ENCODE assay signal across 9 mouse cellular contexts in the genomic region with DNA sequence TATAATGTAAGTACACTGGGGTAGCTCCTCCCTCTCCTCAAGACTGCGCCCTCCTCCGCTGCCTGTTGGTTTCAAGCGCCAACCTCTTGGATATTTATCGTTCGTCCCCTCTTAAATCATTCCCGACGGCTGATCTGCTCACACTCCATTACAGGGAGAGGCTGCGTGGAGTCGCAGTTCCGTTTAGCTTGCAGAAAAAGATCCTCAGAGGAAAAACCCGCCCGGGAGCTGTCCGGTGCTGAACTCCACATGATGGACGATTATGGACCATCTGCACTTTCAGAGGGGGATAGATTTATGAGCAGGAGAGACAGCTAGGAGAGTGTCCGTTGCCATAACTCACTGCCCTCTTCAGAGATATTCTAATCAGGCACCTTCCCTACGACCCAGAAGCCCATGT.
DNase-seq lines count a peak whose midpoint lies in the region; ATAC-seq and TF ChIP-seq lines count a peak whose summit lies in the region.
"Had no signal": no experiment of that assay in that cellular context is flagged by ENCODE, and none has a peak within 500 bp of the region (broad histone marks: within the 10 kb centered on the region; RNA-seq: fewer than 3 reads in every experiment).

No protein-coding gene starts in this region.

- H3K36me3 ChIP-seq in forebrain, embryonic 11.5 days (ENCODE audit: control insufficient read depth, insufficient read depth, low read length): no peaks in the 10 kb centered on the region
- no peaks in the 10 kb centered on the region for H3K36me3 ChIP-seq in forebrain, embryonic 12.5 days (replicated peaks)
- no peaks in the 10 kb centered on the region for H3K36me3 ChIP-seq in midbrain, embryonic 10.5 days
- H3K36me3 ChIP-seq in midbrain, postnatal 0 days (ENCODE audit: insufficient read depth, low read length): no peaks in the 10 kb centered on the region
- H3K36me3 ChIP-seq in neural tube, embryonic 11.5 days (ENCODE audit: control insufficient read depth, insufficient read depth, low read length): no peaks in the 10 kb centered on the region
- H3K36me3 ChIP-seq: stomach, embryonic 15.5 days had no signal

- no peaks in the 10 kb centered on the region for H3K27me3 ChIP-seq in forebrain, embryonic 11.5 days (ENCODE audit: control insufficient read depth, insufficient read depth, low read length)
- H3K27me3 ChIP-seq in forebrain, embryonic 12.5 days: peaks cover 19% of the 10 kb centered on the region
- peaks cover 7% of the 10 kb centered on the region for H3K27me3 ChIP-seq in midbrain, embryonic 10.5 days (ENCODE audit: low read depth, poor library complexity, severe bottlenecking)
- H3K27me3 ChIP-seq in midbrain, postnatal 0 days (ENCODE audit: insufficient read depth, low read length): no peaks in the 10 kb centered on the region
- no peaks in the 10 kb centered on the region for H3K27me3 ChIP-seq in neural tube, embryonic 11.5 days (ENCODE audit: control insufficient read depth, insufficient read depth, low read length)

- H3K4me3 ChIP-seq in forebrain, embryonic 11.5 days (ENCODE audit: low read depth, low read length): no peak overlapping the region
- H3K4me3 ChIP-seq in forebrain, embryonic 12.5 days (replicated peaks): no peak overlapping the region
- no peak overlapping the region for H3K4me3 ChIP-seq in midbrain, embryonic 10.5 days
- no peak overlapping the region for H3K4me3 ChIP-seq in midbrain, postnatal 0 days (ENCODE audit: low read depth, low read length)
- H3K4me3 ChIP-seq in neural tube, embryonic 11.5 days (ENCODE audit: low read depth, low read length): no peak overlapping the region
- H3K4me3 ChIP-seq: stomach, embryonic 15.5 days had no signal

- 13% methylated on average over 16 of the region's 16 CpGs for WGBS in forebrain, embryonic 11.5 days
- 15% methylated on average over 16 of the region's 16 CpGs for WGBS in forebrain, embryonic 12.5 days
- WGBS in midbrain, embryonic 10.5 days: 20% methylated on average over 16 of the region's 16 CpGs
- WGBS in midbrain, postnatal 0 days: 11% methylated on average over 16 of the region's 16 CpGs
- 7% methylated on average over 16 of the region's 16 CpGs for WGBS in neural tube, embryonic 11.5 days

- peak; percentile 72 for DNase-seq in forebrain, embryonic 11.5 days (ENCODE audit: low spot score)
- DNase-seq in midbrain, embryonic 10.5 days (ENCODE audit: low spot score): peak; percentile 46
- no peak for DNase-seq in midbrain, postnatal 0 days (ENCODE audit: low spot score)
- DNase-seq in forelimb bud, embryonic 11.5 days (ENCODE audit: low read depth, low spot score): peak; percentile 61
- peak; percentile 72 for DNase-seq in neural tube, embryonic 11.5 days (ENCODE audit: low spot score)
- DNase-seq in spleen, adult 18-20 months: no peak
- DNase-seq in left cerebral cortex, adult 8-10 months (ENCODE audit: low spot score in 2 of 2): no peak

- ATAC-seq in forebrain, embryonic 11.5 days (replicated peaks; ENCODE audit: low FRiP score): no peak
- no peak for ATAC-seq in forebrain, embryonic 12.5 days (ENCODE audit: low FRiP score)
- ATAC-seq in midbrain, postnatal 0 days (ENCODE audit: low FRiP score): no peak
- peak; percentile 61 for ATAC-seq in neural tube, embryonic 11.5 days (ENCODE audit: insufficient read depth, low FRiP score, low TSS enrichment)

- TF ChIP-seq CTCF in midbrain, postnatal 0 days (IDR thresholded peaks at IDR 0.05): no peak

- no peak overlapping the region for H3K27ac ChIP-seq in forebrain, embryonic 11.5 days (ENCODE audit: low read depth, low read length)
- no peak overlapping the region for H3K27ac ChIP-seq in forebrain, embryonic 12.5 days
- no peak overlapping the region for H3K27ac ChIP-seq in midbrain, embryonic 10.5 days (replicated peaks)
- H3K27ac ChIP-seq in midbrain, postnatal 0 days (ENCODE audit: low read depth, low read length): no peak overlapping the region
- H3K27ac ChIP-seq in neural tube, embryonic 11.5 days (ENCODE audit: low read depth, low read length): no peak overlapping the region; the same call in 1 of the 2 replicates
- H3K27ac ChIP-seq: stomach, embryonic 15.5 days had no signal

- H3K9ac ChIP-seq in forebrain, embryonic 11.5 days (ENCODE audit: low read length): no peak overlapping the region
- no peak overlapping the region for H3K9ac ChIP-seq in forebrain, embryonic 12.5 days
- no peak overlapping the region for H3K9ac ChIP-seq in midbrain, postnatal 0 days (replicated peaks; ENCODE audit: low read length, poor library complexity, severe bottlenecking)
- H3K9ac ChIP-seq in neural tube, embryonic 11.5 days (ENCODE audit: low read length): no peak overlapping the region
- H3K9ac ChIP-seq: stomach, embryonic 15.5 days had no signal

- H3K4me1 ChIP-seq in forebrain, embryonic 11.5 days (replicated peaks; ENCODE audit: control insufficient read depth, insufficient read depth, low read length): no peaks in the 10 kb centered on the region
- H3K4me1 ChIP-seq in forebrain, embryonic 12.5 days: peaks cover 14% of the 10 kb centered on the region; the same call in 1 of the 2 replicates
- H3K4me1 ChIP-seq in midbrain, embryonic 10.5 days: peaks cover 17% of the 10 kb centered on the region
- peaks cover 7% of the 10 kb centered on the region for H3K4me1 ChIP-seq in midbrain, postnatal 0 days (ENCODE audit: insufficient read depth, low read length)
- peaks cover 6% of the 10 kb centered on the region for H3K4me1 ChIP-seq in neural tube, embryonic 11.5 days (ENCODE audit: control insufficient read depth, insufficient read depth, low read length)
- H3K4me1 ChIP-seq: stomach, embryonic 15.5 days had no signal

- H3K9me3 ChIP-seq in forebrain, embryonic 11.5 days (ENCODE audit: control insufficient read depth, low read length): no peaks in the 10 kb centered on the region
- no peaks in the 10 kb centered on the region for H3K9me3 ChIP-seq in forebrain, embryonic 12.5 days
- H3K9me3 ChIP-seq in midbrain, embryonic 10.5 days (replicated peaks): no peaks in the 10 kb centered on the region
- H3K9me3 ChIP-seq in midbrain, postnatal 0 days (ENCODE audit: low read length): no peaks in the 10 kb centered on the region
- no peaks in the 10 kb centered on the region for H3K9me3 ChIP-seq in neural tube, embryonic 11.5 days (ENCODE audit: control insufficient read depth, low read length)
- H3K9me3 ChIP-seq: stomach, embryonic 15.5 days had no signal

- H3K4me2 ChIP-seq in forebrain, embryonic 11.5 days (ENCODE audit: low read depth, low read length, severe bottlenecking): no peak overlapping the region
- H3K4me2 ChIP-seq in forebrain, embryonic 12.5 days: no peak overlapping the region
- H3K4me2 ChIP-seq in midbrain, postnatal 0 days (ENCODE audit: low read depth, low read length, poor library complexity, severe bottlenecking): no peak overlapping the region
- no peak overlapping the region for H3K4me2 ChIP-seq in neural tube, embryonic 11.5 days (ENCODE audit: low read depth)
- H3K4me2 ChIP-seq: stomach, embryonic 15.5 days had no signal

Comparison
In these comparisons a context has a peak if more than half of its experiments do, and no peak if none do; other contexts are left out.
1. DNase-seq: peak in forebrain, embryonic 11.5 days (single experiment), midbrain, embryonic 10.5 days (single experiment), forelimb bud, embryonic 11.5 days (single experiment) and neural tube, embryonic 11.5 days (single experiment); none in midbrain, postnatal 0 days (single experiment), spleen, adult 18-20 months (0 of 2) and left cerebral cortex, adult 8-10 months (0 of 2).